Mouse (Mus musculus) cerebellum, adult 2 months (tissue): ENCODE results near the gene Trir. TPM values are rescaled to one million over a fixed set of nuclear protein-coding genes. Genes with fewer than 3 reads are reported as not detected.
A peak's percentile ranks its signal among the peaks of the same experiment; 100 is the strongest.

ENCODE experiments used
- DNase-seq, 2 experiments: peaks; one replicate each; pipeline ENCODE4 v3.0.0; 2021
- H3K27ac ChIP-seq: fragments of 200-500 bp; 2 replicates; pipeline ENCODE4 v1.5.1; 2012; ENCODE audit warnings: low read length, control low read depth, inconsistent platforms; ENCODE audit not compliant: insufficient read depth
- H3K27me3 ChIP-seq: fragments of 200-500 bp; 2 replicates; pipeline ENCODE4 v1.6.1; 2012; ENCODE audit warnings: inconsistent platforms, mild to moderate bottlenecking, low read length, moderate library complexity; ENCODE audit not compliant: control insufficient read depth, insufficient read depth
- H3K4me1 ChIP-seq: fragments of 200-500 bp; 2 replicates; pipeline ENCODE4 v1.6.1; 2011; ENCODE audit warnings: low read length; ENCODE audit not compliant: control insufficient read depth, insufficient read depth
- H3K4me3 ChIP-seq: fragments of 200-500 bp; replicated peaks from 2 replicates; pipeline ENCODE3; 2011; ENCODE audit warnings: mild to moderate bottlenecking, low read depth, low read length, control low read depth; ENCODE audit not compliant: insufficient read depth
- CTCF ChIP-seq: fragments of 200-500 bp; IDR thresholded peaks from 2 replicates; pipeline ENCODE4 v1.5.1; 2011; ENCODE audit warnings: low read depth, mild to moderate bottlenecking, control low read depth, low read length, moderate library complexity, borderline replicate concordance; ENCODE audit not compliant: insufficient read depth
- POLR2A ChIP-seq: fragments of 200-500 bp; IDR thresholded peaks from 2 replicates; pipeline ENCODE4 v1.6.1; 2011; ENCODE audit warnings: low read length, control low read depth, borderline replicate concordance; ENCODE audit not compliant: insufficient read depth
- WGBS: fragments of 180-500 bp; shearing (Covaris S2); methylation state at CpG from one replicate; pipeline ENCODE4 v1.1.7; 2018; 5-methylcytosine and 5-hydroxymethylcytosine counted together
- polyA plus RNA-seq: library from polyadenylated mRNA; depleted of rRNA; stranded (reverse); fragments of >200 nt; gene quantifications from 2 replicates; pipeline ENCODE4 v1.2.3, GENCODE M21; 2012; rRNA removed

Gene Trir
- polyA plus RNA-seq, 1 experiment, result 150 TPM

DNA sequence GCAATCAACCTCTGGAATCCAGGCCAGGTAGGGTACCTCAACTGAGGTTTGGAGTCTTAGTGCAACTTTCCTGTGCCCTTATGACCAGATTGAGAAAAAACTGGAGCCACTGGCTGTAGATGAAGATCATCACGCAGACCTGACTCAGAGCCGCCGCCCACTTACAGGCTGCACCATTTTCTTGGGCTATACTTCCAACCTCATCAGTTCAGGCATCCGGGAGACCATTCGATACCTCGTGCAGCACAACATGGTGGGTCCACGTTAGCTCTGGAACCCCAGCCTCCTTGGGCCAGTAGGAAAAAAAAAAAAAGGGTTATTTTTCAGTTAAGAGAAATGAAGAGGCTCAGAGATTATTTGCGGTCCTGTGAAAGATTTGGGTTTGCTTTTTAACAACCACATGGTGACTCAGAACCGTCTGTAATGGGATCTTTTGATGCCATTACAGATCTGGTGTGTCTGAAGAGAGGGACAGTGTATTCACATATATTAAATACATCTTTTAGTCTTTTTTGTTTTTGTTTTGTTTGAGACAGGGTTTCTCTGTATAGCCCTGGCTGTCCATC is 45.8 kb downstream of the Trir start:
- Histone ChIP-seq H3K27ac (no peak overlapping the region), H3K4me3 (peak overlapping the region; percentile 67), H3K27me3 (no peaks in the 10 kb centered on the region), H3K4me1 (peaks cover 14% of the 10 kb centered on the region)
- TF ChIP-seq POLR2A (no peak), CTCF (no peak)
- WGBS, result 27% methylated on average over 9 of the region's 9 CpGs
- no peak for DNase-seq

- TF ChIP-seq CTCF (no peak), POLR2A (no peak)
- DNase-seq, result no peak
- 82% methylated on average over 15 of the region's 15 CpGs for WGBS
- Histone ChIP-seq H3K4me1 (peaks cover 11% of the 10 kb centered on the region), H3K27me3 (no peaks in the 10 kb centered on the region), H3K27ac (no peak overlapping the region), H3K4me3 (no peak overlapping the region)
These were observed 46.5 kb downstream of the Trir start for GRCm38 (mm10) chr8:85073041-85073612.

DNA sequence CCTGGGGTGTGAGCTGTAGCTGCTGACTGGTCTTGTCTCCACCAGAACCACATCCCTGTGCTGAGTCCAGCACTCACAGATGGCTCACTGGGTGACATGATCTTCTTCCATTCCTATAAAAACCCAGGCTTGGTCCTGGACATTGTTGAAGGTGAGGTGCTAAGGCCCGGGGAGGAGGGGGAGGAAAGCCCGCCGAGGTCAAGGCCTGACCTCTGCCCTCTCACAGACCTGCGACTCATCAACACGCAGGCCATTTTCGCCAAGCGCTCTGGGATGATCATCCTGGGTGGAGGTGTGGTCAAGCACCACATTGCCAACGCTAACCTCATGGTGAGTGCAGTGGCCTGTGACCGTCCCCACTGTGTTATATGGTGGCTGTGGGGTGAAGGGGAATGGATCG is 47.5 kb downstream of the Trir start:
- no peaks in the 10 kb centered on the region for H3K27me3 ChIP-seq
- DNase-seq, result no peak
- TF ChIP-seq CTCF (no peak), POLR2A (no peak)
- no peak overlapping the region for H3K4me3 ChIP-seq
- peaks cover 8% of the 10 kb centered on the region for H3K4me1 ChIP-seq
- WGBS, result 82% methylated on average over 10 of the region's 10 CpGs
- H3K27ac ChIP-seq, result no peak overlapping the region

DNA sequence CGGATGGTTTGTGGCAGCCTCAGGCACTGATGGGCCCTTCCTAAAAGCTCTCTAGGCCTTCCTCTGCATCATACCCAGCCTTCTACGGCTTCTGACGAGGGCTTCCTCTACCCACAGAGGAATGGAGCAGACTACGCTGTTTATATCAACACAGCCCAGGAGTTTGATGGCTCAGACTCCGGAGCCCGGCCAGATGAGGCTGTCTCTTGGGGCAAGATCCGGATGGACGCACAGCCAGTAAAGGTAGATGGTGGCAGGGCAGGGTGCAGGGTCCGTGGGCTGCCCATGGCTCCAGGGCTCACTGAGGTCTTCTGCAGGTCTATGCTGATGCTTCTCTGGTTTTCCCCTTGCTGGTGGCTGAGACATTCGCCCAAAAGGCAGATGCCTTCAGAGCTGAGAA is 48.0 kb downstream of the Trir start:
- Histone ChIP-seq H3K4me3 (no peak overlapping the region), H3K27me3 (no peaks in the 10 kb centered on the region), H3K4me1 (peaks cover 11% of the 10 kb centered on the region), H3K27ac (no peak overlapping the region)
- DNase-seq, result no peak
- TF ChIP-seq CTCF (no peak), POLR2A (no peak)
- WGBS, result 91% methylated on average over 10 of the region's 10 CpGs

GRCm38 (mm10) chr8:85076001-85076400 is 49.4 kb downstream of the Trir start:
- peak in 1 of 2 experiments; percentile 56 for DNase-seq
- WGBS, result 77% methylated on average over 9 of the region's 9 CpGs
- TF ChIP-seq POLR2A, result no peak
- TF ChIP-seq CTCF, result peak; percentile 64
- no peak overlapping the region for H3K4me3 ChIP-seq
- no peak overlapping the region for H3K27ac ChIP-seq
- H3K4me1 ChIP-seq, result peaks cover 15% of the 10 kb centered on the region
- no peaks in the 10 kb centered on the region for H3K27me3 ChIP-seq

DNA sequence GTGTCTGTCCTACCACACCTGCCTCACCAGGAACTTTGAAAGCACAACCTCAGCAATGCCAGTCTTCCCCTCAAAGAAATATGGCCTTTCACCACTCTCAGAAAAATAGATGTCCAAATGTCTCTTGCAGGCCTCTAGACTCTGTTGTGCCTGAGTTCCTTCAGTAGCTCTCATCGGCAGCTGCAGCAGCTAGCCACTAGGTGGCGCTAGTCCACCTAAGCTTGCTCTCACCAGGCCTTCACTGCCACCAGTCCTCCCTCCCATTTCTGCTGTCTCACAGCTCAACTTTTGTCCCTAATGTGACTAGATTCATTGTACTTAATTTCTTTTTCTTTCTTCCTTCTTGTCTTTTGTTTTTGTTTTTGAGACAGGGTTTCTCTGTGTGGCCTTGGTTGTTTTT is 50.4 kb downstream of the Trir start:
- 0% methylated on average over 2 of the region's 2 CpGs for WGBS

More for the DNA sequence above, 50.4 kb downstream of the Trir start:
- Histone ChIP-seq H3K27me3 (no peaks in the 10 kb centered on the region), H3K4me3 (no peak overlapping the region), H3K4me1 (peaks cover 15% of the 10 kb centered on the region), H3K27ac (no peak overlapping the region)
- no peak for TF ChIP-seq POLR2A
- TF ChIP-seq CTCF, result peak; percentile 93
- DNase-seq, result peak; percentile 78

Other genes with a start within 250 kb of the Trir start
- 98.5 and 105 TPM in 2 replicates for gene Nfix, start 226.5 kb upstream of the Trir start, polyA plus RNA-seq
- 16.1 and 16.2 TPM in 2 replicates for gene Dand5, start 204.0 kb upstream of the Trir start, polyA plus RNA-seq
- 45.3 and 45.5 TPM in 2 replicates for gene Gadd45gip1, start 195.3 kb upstream of the Trir start, polyA plus RNA-seq
- 117 and 120 TPM in 2 replicates for gene Rad23a, start 186.2 kb upstream of the Trir start, polyA plus RNA-seq
- 343 and 394 TPM in 2 replicates for gene Calr, start 179.9 kb upstream of the Trir start, polyA plus RNA-seq
- 69.9 and 72.0 TPM in 2 replicates for gene Farsa, start 169.8 kb upstream of the Trir start, polyA plus RNA-seq
- gene Syce2, start 154.7 kb upstream of the Trir start, polyA plus RNA-seq, result 6.0 and 7.5 TPM in 2 replicates
- gene Gcdh, start 132.9 kb upstream of the Trir start, polyA plus RNA-seq, result 88.2 and 95.2 TPM in 2 replicates
- gene Klf1, start 124.9 kb upstream of the Trir start, polyA plus RNA-seq, result 0.31 and 0.41 TPM in 2 replicates
- 9.1 and 10.5 TPM in 2 replicates for gene Dnase2a, start 118.3 kb upstream of the Trir start, polyA plus RNA-seq
- 115 and 129 TPM in 2 replicates for gene Mast1, start 89.5 kb upstream of the Trir start, polyA plus RNA-seq
- 6.8 and 7.9 TPM in 2 replicates for gene Rtbdn, start 79.8 kb upstream of the Trir start, polyA plus RNA-seq
- gene Gm49661, start 57.4 kb upstream of the Trir start, polyA plus RNA-seq, result not detected in 2 replicates
- gene Prdx2, start 57.2 kb upstream of the Trir start, polyA plus RNA-seq, result 345 and 351 TPM in 2 replicates
- 58.7 and 61.5 TPM in 2 replicates for gene Rnaseh2a, start 57.1 kb upstream of the Trir start, polyA plus RNA-seq
- gene Junb, start 48.1 kb upstream of the Trir start, polyA plus RNA-seq, result 12.8 and 13.5 TPM in 2 replicates
- gene Hook2, start 36.2 kb upstream of the Trir start, polyA plus RNA-seq, result 14.1 and 14.2 TPM in 2 replicates
- 0.06 and 0.07 TPM in 2 replicates for gene Best2, start 12.3 kb upstream of the Trir start, polyA plus RNA-seq
- 291 and 296 TPM in 2 replicates for gene Asna1, start 1.5 kb upstream of the Trir start, polyA plus RNA-seq
- 92.0 and 97.9 TPM in 2 replicates for gene Tnpo2, start 10.1 kb downstream of the Trir start, polyA plus RNA-seq
- 27.7 and 29.3 TPM in 2 replicates for gene Fbxw9, start 33.2 kb downstream of the Trir start, polyA plus RNA-seq
- gene Gm5741, start 41.2 kb downstream of the Trir start, polyA plus RNA-seq, result 1.3 TPM in 1 of 2 replicates, not detected in the other
- gene Dhps, start 44.9 kb downstream of the Trir start, polyA plus RNA-seq, result 69.7 and 71.6 TPM in 2 replicates
- gene Wdr83os, start 53.9 kb downstream of the Trir start, polyA plus RNA-seq, result 98.0 and 102 TPM in 2 replicates
- 54.4 and 54.9 TPM in 2 replicates for gene Wdr83, start 54.5 kb downstream of the Trir start, polyA plus RNA-seq
- 34.7 and 35.7 TPM in 2 replicates for gene Man2b1, start 56.4 kb downstream of the Trir start, polyA plus RNA-seq
- 4.5 and 4.8 TPM in 2 replicates for gene Zfp791, start 96.3 kb downstream of the Trir start, polyA plus RNA-seq
- not detected in 2 replicates for gene Cks1brt, start 125.1 kb downstream of the Trir start, polyA plus RNA-seq
- not detected in 2 replicates for gene Olfr371, start 199.2 kb downstream of the Trir start, polyA plus RNA-seq